Mouse (Mus musculus) testis, adult 2 months (tissue): ENCODE data around the gene Ppp1r3a. TPM values are rescaled to one million over a fixed set of nuclear protein-coding genes. Genes with fewer than 3 reads are reported as not detected.

ENCODE experiments used
- H3K27ac ChIP-seq: fragments of 200-500 bp; 2 replicates; pipeline ENCODE4 v1.5.1; 2012; ENCODE audit warnings: low read depth, low read length; ENCODE audit not compliant: control insufficient read depth, insufficient read depth
- H3K27me3 ChIP-seq: fragments of 200-500 bp; 2 replicates; pipeline ENCODE4 v1.6.1; 2012; ENCODE audit warnings: mild to moderate bottlenecking, low read length, moderate library complexity; ENCODE audit not compliant: control insufficient read depth, insufficient read depth
- H3K36me3 ChIP-seq: fragments of 200-500 bp; 2 replicates; pipeline ENCODE4 v1.6.1; 2012; ENCODE audit warnings: mild to moderate bottlenecking, low read length; ENCODE audit not compliant: control insufficient read depth, insufficient read depth
- H3K4me1 ChIP-seq: fragments of 200-500 bp; 2 replicates; pipeline ENCODE4 v1.6.1; 2012; ENCODE audit warnings: low read length; ENCODE audit not compliant: control insufficient read depth, insufficient read depth
- H3K4me3 ChIP-seq: fragments of 200-500 bp; 2 replicates; pipeline ENCODE4 v1.5.1; 2012; ENCODE audit warnings: low read depth, mild to moderate bottlenecking, low read length, moderate library complexity, mixed read lengths; ENCODE audit not compliant: control insufficient read depth
- CTCF ChIP-seq: fragments of 200-500 bp; IDR thresholded peaks from 2 replicates; pipeline ENCODE4 v1.5.1; 2012; ENCODE audit warnings: low read depth, mild to moderate bottlenecking, inconsistent platforms, low read length, moderate library complexity; ENCODE audit not compliant: control insufficient read depth, insufficient read depth, insufficient replicate concordance
- POLR2A ChIP-seq: fragments of 200-500 bp; IDR thresholded peaks from 2 replicates; pipeline ENCODE4 v1.6.1; 2012; ENCODE audit warnings: low read depth, mild to moderate bottlenecking, inconsistent platforms, low read length, moderate library complexity; ENCODE audit not compliant: control insufficient read depth
- polyA plus RNA-seq: library from polyadenylated mRNA; depleted of rRNA; stranded (reverse); fragments of >200 nt; gene quantifications from 2 replicates; pipeline ENCODE4 v1.2.3, GENCODE M21; 2012

Ppp1r3a gene
- polyA plus RNA-seq, 1 experiment = 0.09 TPM

DNA sequence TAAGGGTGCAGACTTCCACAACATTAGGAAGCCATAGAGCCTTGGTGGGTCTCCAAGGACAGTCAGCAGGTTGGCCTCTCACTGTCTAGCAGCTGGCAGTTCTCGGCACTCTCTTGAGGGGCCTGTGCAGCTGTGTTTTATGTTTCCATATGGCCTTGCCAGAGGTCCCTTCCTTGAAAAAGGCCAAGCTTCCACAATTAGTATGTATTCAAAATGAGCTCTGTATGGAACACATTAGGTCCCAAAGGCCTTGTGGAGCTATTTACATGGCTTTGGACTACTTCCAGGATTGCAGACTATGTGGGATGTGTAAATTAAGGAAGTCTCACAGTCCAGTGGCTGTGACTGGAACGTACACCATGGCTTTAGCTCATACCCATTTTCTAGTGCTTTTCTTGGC is 8.1 kb downstream of the Ppp1r3a start:
- Histone ChIP-seq H3K27ac (no peak overlapping the region), H3K27me3 (no peaks in the 10 kb centered on the region), H3K36me3 (no peaks in the 10 kb centered on the region), H3K4me3 (no peak overlapping the region), H3K4me1 (no peaks in the 10 kb centered on the region)
- TF ChIP-seq CTCF = no peak
- TF ChIP-seq POLR2A = no peak

DNA sequence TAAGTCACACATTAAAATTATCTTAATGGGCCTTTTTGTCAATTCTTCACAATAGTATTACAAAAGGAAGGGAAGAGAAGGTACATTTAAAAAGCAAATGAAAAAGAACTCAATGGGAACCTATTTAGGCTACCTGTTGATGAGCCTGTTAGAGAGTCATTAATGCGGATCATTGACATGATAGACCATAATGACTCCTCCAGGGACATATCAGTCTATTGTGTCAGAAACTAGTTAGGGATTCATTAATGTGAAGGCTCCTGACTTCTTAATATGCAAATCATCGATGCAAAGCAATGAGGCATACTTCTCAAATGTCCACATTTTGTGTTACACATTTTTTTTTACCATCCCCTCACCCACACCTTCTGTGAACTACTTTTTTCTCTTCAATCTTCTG is 19.1 kb downstream of the Ppp1r3a start:
- Histone ChIP-seq H3K27me3 (no peaks in the 10 kb centered on the region), H3K27ac (no peak overlapping the region)

DNA sequence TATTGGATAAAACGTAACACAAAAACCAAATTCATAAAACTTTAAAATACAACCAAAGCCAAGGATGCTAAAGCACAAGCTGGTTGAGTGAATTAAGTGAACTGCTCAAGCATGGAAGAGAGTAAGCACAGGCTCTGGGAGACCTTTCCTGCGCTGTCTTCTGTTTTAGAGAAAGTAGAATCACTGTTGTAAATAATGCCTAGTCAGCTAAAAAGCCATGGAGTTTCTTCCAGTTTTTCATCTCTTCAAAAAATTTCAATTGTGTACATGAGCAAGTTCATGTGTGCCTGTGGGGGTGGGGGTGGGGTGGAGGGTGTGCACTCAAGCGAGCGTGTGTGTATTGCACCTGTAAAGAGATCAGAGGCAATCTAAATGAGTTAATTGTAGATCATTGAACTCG is 24.1 kb downstream of the Ppp1r3a start:
- no peak for TF ChIP-seq CTCF
- no peak for TF ChIP-seq POLR2A
- H3K27ac ChIP-seq = no peak overlapping the region
- H3K27me3 ChIP-seq = no peaks in the 10 kb centered on the region
- H3K4me1 ChIP-seq = no peaks in the 10 kb centered on the region
- no peak overlapping the region for H3K4me3 ChIP-seq
- no peaks in the 10 kb centered on the region for H3K36me3 ChIP-seq

More for the DNA sequence above, 19.1 kb downstream of the Ppp1r3a start:
- Histone ChIP-seq H3K4me1 (no peaks in the 10 kb centered on the region), H3K36me3 (no peaks in the 10 kb centered on the region), H3K4me3 (no peak overlapping the region)
- no peak for TF ChIP-seq POLR2A
- no peak for TF ChIP-seq CTCF

DNA sequence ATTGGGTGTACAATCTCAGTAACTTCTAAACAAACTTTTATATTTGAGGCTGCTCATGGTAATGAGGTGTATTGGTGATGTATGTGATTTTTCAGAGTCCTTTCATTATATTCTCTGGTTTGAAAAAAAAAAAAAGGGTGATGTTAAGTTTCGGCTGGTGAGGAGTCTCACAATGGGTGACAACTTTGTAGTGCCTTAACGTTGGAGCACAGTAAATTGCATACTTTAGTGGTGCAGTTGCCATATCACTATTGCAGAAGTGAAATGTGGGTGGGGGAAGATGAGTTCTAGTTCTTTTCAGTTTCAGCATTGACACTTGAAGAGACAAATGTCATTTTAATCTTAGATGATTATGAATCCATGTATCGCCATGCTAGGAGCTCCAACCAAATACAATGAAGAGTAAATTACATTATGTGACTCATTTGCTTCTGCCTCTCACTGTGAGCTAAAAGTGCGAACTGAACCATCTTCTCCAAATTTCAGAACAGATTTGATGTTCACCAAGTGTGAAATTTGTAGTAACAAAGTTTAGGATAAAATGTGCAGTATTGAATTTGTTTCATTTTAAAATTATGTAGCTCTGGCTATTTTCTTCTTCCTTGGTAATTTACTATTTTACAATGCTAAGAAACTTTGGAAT is 34.2 kb downstream of the Ppp1r3a start:
- no peaks in the 10 kb centered on the region for H3K36me3 ChIP-seq
- TF ChIP-seq POLR2A (no peak), CTCF (no peak)
- no peak overlapping the region for H3K27ac ChIP-seq
- H3K27me3 ChIP-seq = no peaks in the 10 kb centered on the region
- no peaks in the 10 kb centered on the region for H3K4me1 ChIP-seq
- H3K4me3 ChIP-seq = no peak overlapping the region

DNA sequence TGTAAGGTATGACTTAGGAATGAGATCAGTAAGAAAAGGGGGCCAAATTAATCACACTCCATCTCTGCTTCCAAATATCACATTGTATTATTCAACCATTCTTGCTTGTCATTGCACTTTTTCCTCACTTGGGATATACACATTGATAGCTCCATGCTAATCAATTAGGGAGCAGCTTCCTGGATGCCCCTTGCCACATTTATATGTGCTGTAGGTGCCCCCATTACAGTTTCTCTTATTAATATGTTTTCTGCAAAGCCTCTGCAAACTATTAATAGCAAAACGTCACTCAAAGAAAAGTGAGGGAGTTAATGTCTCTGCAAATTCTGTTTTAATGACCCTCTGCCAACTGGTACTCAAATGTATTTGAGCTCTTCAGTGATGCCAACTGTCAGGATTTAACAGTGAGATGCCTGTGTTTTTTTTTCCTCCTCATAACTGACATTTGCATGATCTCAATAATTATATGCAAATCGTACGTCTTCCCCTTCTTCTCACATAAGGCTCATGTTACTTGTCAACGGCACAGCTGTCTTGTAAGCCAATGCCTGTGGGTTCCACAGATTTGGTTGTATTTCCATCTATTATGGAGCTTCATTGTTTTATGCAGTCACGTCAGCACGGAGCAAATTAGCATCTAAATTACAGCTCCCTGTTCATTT is 34.8 kb downstream of the Ppp1r3a start:
- H3K4me3 ChIP-seq = no peak overlapping the region
- H3K4me1 ChIP-seq = no peaks in the 10 kb centered on the region
- no peaks in the 10 kb centered on the region for H3K36me3 ChIP-seq
- TF ChIP-seq CTCF (no peak), POLR2A (no peak)
- H3K27ac ChIP-seq = no peak overlapping the region
- no peaks in the 10 kb centered on the region for H3K27me3 ChIP-seq

DNA sequence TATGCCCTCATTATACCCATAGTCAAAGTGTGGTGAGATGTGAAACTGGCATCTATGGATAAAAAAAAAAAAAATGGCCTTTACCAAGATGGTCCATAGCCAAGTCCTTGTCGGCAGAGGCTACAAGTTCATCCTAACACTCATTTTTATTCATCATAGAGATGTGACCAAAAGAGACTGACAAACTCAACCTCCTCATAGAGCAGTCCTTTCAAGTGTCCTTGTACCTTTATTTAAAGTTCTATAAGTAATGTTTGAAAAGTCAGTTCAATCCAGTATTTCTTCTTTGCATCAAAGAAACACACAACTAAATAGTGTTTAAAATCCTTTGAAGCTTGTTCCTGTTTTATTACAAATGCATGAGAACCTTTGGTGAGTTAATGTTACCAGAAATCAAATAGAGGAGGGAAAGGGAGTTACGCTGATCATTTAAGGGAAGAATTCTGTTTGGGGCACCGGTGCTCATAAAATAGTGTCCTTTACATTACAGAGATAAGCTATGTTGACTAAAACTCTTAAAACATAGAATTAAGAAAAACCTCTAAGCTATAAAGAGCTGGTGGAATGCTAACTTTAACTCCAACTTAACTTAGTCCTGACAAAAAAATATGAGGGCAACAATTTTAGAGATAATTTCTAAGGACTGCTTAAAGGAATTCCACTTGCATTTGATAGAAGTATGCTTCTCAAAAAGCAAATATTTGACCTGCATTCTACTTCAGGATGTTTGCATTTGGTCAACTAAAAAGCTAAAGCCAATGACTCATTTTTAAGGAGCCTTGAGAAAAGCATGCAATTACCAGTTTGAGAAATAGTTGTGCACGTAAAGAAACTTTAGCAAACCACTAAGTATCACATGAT is 39.7 kb downstream of the Ppp1r3a start:
- Histone ChIP-seq H3K4me3 (no peak overlapping the region), H3K4me1 (no peaks in the 10 kb centered on the region), H3K27ac (no peak overlapping the region), H3K27me3 (no peaks in the 10 kb centered on the region), H3K36me3 (no peaks in the 10 kb centered on the region)
- TF ChIP-seq POLR2A = no peak
- no peak for TF ChIP-seq CTCF

DNA sequence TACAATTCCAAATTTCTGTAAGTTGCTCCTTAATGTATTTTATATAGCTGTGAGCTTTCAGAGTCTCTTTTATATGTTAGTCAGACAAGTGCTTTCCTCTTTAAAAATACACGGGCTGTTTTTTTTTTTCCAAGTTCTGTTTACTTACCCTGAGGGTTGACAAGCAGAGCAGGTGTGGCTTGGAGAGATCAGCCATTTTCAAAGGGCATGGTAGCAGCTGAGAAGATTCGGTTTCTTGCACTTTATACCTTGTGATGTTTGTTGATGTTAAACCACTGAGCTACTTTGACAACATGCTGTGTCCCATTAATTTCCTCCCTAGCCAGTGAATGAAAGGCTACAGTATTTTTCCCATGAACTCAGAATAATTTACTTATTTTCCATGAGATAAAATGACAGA is 42.9 kb downstream of the Ppp1r3a start:
- Histone ChIP-seq H3K4me3 (no peak overlapping the region), H3K27me3 (no peaks in the 10 kb centered on the region), H3K36me3 (no peaks in the 10 kb centered on the region), H3K4me1 (no peaks in the 10 kb centered on the region), H3K27ac (no peak overlapping the region)
- no peak for TF ChIP-seq POLR2A
- TF ChIP-seq CTCF = no peak
